In the genomic region with DNA sequence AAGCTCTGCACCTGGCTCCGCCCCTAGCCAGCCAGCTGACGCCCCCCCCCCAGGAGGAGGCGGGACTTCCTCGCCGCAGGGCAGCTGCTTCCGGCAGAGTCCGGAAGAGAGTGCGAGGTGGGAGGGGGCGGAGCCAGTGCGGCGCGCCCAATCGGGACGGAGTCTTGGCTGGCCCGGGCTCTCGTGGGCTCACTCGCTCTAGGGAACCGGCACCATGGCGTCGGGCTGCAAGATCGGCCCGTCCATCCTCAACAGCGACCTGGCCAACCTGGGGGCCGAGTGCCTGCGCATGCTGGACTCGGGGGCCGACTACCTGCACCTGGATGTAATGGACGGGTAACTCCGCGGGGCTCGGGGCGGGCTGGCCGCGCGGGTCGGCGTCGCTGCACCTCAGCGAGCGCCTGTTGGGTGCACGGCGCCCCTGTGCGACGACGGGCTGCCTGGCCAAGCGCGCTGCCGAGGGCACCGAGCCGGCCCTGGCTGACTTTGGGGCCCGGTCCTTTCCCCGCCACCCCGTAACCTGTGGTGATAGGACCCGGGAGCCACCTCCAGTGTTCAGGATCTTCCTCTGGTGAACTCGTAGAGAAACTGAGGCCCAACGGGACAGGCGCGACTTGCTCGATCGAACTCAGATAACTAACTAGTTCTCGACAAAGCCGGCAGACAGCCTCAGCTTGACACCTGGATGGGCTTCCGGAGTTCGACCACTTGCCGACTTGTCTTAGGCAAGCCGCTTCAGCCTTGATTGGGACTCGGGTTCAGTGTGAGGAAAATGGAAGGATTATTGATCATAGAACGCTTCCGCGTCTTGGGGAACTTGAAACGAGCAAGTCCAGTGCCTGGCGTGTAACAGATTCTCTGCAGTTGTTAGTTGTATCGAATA, we compare ENCODE assay signal across 8 mouse cellular contexts. TPM values are rescaled to one million over a fixed set of nuclear protein-coding genes. Genes with fewer than 3 reads are reported as not detected.
A peak's percentile ranks its signal among the peaks of the same experiment; 100 is the strongest.
DNase-seq lines count a peak whose midpoint lies in the region; ATAC-seq and TF ChIP-seq lines count a peak whose summit lies in the region.

A gene (plus strand): TSS at position 139 of the 883 bp plus-strand sequence.

- H3K4me3 ChIP-seq in G1E (ENCODE audit: low read depth, low read length) = peak within 1 kb of the TSS; percentile 97
- H3K4me3 ChIP-seq in forebrain, postnatal 0 days (ENCODE audit: low read depth, low read length) = peak within 1 kb of the TSS; percentile 75
- peak within 1 kb of the TSS; percentile 62 for H3K4me3 ChIP-seq in lung, embryonic 15.5 days

- TF ChIP-seq CTCF in G1E (IDR thresholded peaks at IDR 0.05; ENCODE audit: low read depth, low read length) = no peak
- TF ChIP-seq CTCF in forebrain, postnatal 0 days (IDR thresholded peaks at IDR 0.05; ENCODE audit: low read depth) = no peak; the same call in 1 of the 2 replicates

- peak; percentile 100 for DNase-seq in G1E (ENCODE audit: low spot score)
- DNase-seq in cerebellum, adult 18-20 months = peak; percentile 91 to 93
- peak; percentile 96 for DNase-seq in forebrain, postnatal 0 days
- peak; percentile 95 for DNase-seq in heart, postnatal 4 days
- peak; percentile 86 to 87 for DNase-seq in layer of hippocampus, adult 8-10 months (ENCODE audit: low spot score in 2 of 2)
- DNase-seq in ovary, adult 18-20 months (ENCODE audit: low spot score) = peak; percentile 90
- peak; percentile 95 for DNase-seq in thymus, postnatal 0 days (ENCODE audit: low spot score)

- H3K4me1 ChIP-seq in G1E (ENCODE audit: insufficient read depth, low read depth, low read length) = peaks cover 36% of the 10 kb centered on the region
- H3K4me1 ChIP-seq in forebrain, postnatal 0 days (ENCODE audit: insufficient read depth) = no peaks in the 10 kb centered on the region
- H3K4me1 ChIP-seq in lung, embryonic 15.5 days = peaks cover 16% of the 10 kb centered on the region

- H3K27me3 ChIP-seq in G1E (ENCODE audit: insufficient read depth, low read length) = no peaks in the 10 kb centered on the region
- no peaks in the 10 kb centered on the region for H3K27me3 ChIP-seq in forebrain, postnatal 0 days (ENCODE audit: insufficient read depth, low read length)
- no peaks in the 10 kb centered on the region for H3K27me3 ChIP-seq in lung, embryonic 15.5 days

- peak within 1 kb of the TSS; percentile 58 for H3K4me2 ChIP-seq in forebrain, postnatal 0 days (ENCODE audit: low read depth)
- H3K4me2 ChIP-seq in lung, embryonic 15.5 days = peak within 1 kb of the TSS; percentile 55

- H3K36me3 ChIP-seq in G1E (replicated peaks) = peaks cover 28% of the 10 kb centered on the region
- no peaks in the 10 kb centered on the region for H3K36me3 ChIP-seq in forebrain, postnatal 0 days (ENCODE audit: insufficient read depth)
- H3K36me3 ChIP-seq in lung, embryonic 15.5 days = no peaks in the 10 kb centered on the region

- peak; percentile 96 for ATAC-seq in G1E (ENCODE audit: extremely low read depth, insufficient number of reproducible peaks, low FRiP score, poor library complexity, severe bottlenecking)
- peak; percentile 100 for ATAC-seq in forebrain, postnatal 0 days
- peak; percentile 100 for ATAC-seq in lung, embryonic 15.5 days (ENCODE audit: borderline replicate concordance, extremely low read depth, low FRiP score, low TSS enrichment)

- WGBS in forebrain, postnatal 0 days = under 1% methylated on average over 73 of the region's 73 CpGs
- under 1% methylated on average over 73 of the region's 73 CpGs for WGBS in lung, embryonic 15.5 days

- H3K9me3 ChIP-seq in G1E (replicated peaks) = no peaks in the 10 kb centered on the region
- no peaks in the 10 kb centered on the region for H3K9me3 ChIP-seq in forebrain, postnatal 0 days (ENCODE audit: low read length)
- H3K9me3 ChIP-seq in lung, embryonic 15.5 days = no peaks in the 10 kb centered on the region

- peak within 1 kb of the TSS; percentile 81 for H3K9ac ChIP-seq in forebrain, postnatal 0 days
- H3K9ac ChIP-seq in lung, embryonic 15.5 days = peak within 1 kb of the TSS; percentile 68

- peak within 1 kb of the TSS; percentile 78 for H3K27ac ChIP-seq in forebrain, postnatal 0 days (ENCODE audit: low read depth, low read length)
- H3K27ac ChIP-seq in lung, embryonic 15.5 days = peak within 1 kb of the TSS; percentile 62

RNA-seq across cellular contexts. Expression of the gene that starts here (rescaled TPM):
- total RNA-seq in G1E (2014; fragmentation: Nextera tagmentation) (122 and 128 TPM in 2 replicates), G1E (2017) (83.4 and 92.9 TPM in 2 replicates)
- 23.1 and 28.0 TPM in 2 replicates for polyA plus RNA-seq in G1E (2012)
- 22.9 and 32.7 TPM in 2 replicates for total RNA-seq in forebrain, postnatal 0 days (2014; rRNA removed)
- polyA plus RNA-seq in forebrain, postnatal 0 days (2015; fragmentation: Nextera tagmentation; extraction: Ambion mirVana) = 19.5 and 21.6 TPM in 2 replicates
- 10 to 100 TPM; 16.7 to 19.2 TPM for total RNA-seq in heart, postnatal 4 days (2021)
- 10 to 100 TPM; 31.3 to 37.5 (median 34.3) TPM for total RNA-seq in layer of hippocampus, adult 8-10 months (2022)
- polyA plus RNA-seq in lung, embryonic 15.5 days (2015; fragmentation: Nextera tagmentation; extraction: Ambion mirVana) = 55.7 and 56.6 TPM in 2 replicates
- polyA plus RNA-seq in thymus, postnatal 0 days (2015; fragmentation: Nextera tagmentation; extraction: Ambion mirVana) = 59.8 and 62.5 TPM in 2 replicates

Comparison
In these comparisons a context has a peak if more than half of its experiments do, and no peak if none do; other contexts are left out.
1. Peak in every context shown above with its lines: DNase-seq, ATAC-seq, H3K4me3 ChIP-seq and H3K27ac ChIP-seq.